Mouse (Mus musculus): Measurements from ENCODE around the gene Gm20388. TPM values are rescaled to one million over a fixed set of nuclear protein-coding genes. Genes with fewer than 3 reads are reported as not detected.
A peak's percentile ranks its signal among the peaks of the same experiment; 100 is the strongest.

Gene Gm20388
- polyA plus RNA-seq, 2 experiments: 8.5 TPM; not detected in 1

DNA sequence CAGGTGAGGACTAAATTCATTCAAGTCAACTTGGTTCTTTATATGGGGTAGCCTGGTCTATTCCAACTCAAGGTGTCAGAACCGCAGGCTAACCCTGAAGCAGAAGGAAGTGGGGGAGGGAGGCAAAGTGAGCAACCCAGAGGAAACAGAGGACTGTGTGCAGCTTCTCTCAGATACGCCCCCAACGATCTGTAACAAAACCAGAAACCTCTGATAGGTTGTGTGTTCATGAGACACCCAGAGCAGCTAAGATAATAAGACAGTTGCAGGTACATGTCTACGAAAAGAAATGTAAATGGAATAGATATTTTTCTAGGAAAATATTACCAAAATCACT lies 4408.6 kb downstream of the Gm20388 start:
- no peak overlapping the region for H3K9ac ChIP-seq (replicated peaks)
- H3K4me1 ChIP-seq (replicated peaks; ENCODE audit: control insufficient read depth in 2 of 2, insufficient read depth in 2 of 2, low read length in 1 of 2): peaks cover 8 to 37% of the 10 kb centered on the region in 2 experiments
- DNase-seq (ENCODE audit: low read depth in 3 of 3, low spot score in 3 of 3): no peak
- WGBS (ENCODE audit: insufficient replicate concordance): 6% methylated on average over 4 of the region's 4 CpGs
- H3K27me3 ChIP-seq (ENCODE audit: control insufficient read depth, insufficient read depth, low read length): no peaks in the 10 kb centered on the region
- no peaks in the 10 kb centered on the region for H3K9me3 ChIP-seq (ENCODE audit: control insufficient read depth, low read length)
- peak; percentile 53; the same call in 1 of the 2 replicates for ATAC-seq (ENCODE audit: insufficient read depth)
- no peak for TF ChIP-seq EP300 (IDR thresholded peaks at IDR 0.05; ENCODE audit: low read depth)
- TF ChIP-seq CTCF (IDR thresholded peaks at IDR 0.05; ENCODE audit: low read depth): no peak
- no peak overlapping the region for H3K4me3 ChIP-seq (ENCODE audit: insufficient read depth in 1 of 2, low read depth in 2 of 2, low read length in 2 of 2)
- no peaks in the 10 kb centered on the region for H3K36me3 ChIP-seq (replicated peaks; ENCODE audit: control insufficient read depth, insufficient read depth, low read depth)
- no peak overlapping the region for H3K27ac ChIP-seq
- no peak overlapping the region for H3K4me2 ChIP-seq (ENCODE audit: low read depth)

DNA sequence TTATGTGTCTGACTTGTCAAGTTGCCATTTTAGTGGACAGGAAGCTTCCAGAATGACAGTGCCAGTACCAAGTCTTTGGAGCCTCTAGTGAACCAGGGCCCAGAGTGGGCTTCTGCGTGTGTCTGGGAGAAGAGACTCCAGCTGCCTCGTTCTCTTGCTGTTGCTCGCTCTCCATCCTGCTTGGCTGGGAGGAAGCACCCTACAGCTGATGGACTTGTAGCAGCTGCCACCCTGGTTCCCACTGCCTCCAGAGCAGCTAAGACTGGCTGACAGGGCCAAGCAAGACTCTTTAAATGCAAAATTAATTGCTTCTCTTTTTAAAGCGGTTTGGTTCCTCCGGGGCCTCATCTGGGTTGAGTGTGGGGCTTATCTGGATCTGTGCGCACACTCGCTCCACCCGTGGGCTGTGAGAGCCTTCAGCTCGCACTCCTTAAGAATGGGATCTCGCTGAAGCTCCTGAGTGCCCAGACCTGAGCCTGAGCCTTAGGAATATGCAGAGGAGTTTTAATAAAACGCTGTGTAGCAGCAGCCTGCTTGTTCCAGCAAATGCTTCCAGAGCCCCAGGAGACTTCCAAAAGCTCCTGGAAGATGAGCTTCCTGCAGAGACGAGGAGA lies 4410.7 kb downstream of the Gm20388 start:
- Histone ChIP-seq H3K4me1 (replicated peaks; ENCODE audit: control insufficient read depth in 2 of 2, insufficient read depth in 2 of 2, low read length in 1 of 2) (peaks cover 8 to 34% of the 10 kb centered on the region in 2 experiments), H3K4me3 (ENCODE audit: insufficient read depth in 1 of 2, low read depth in 2 of 2, low read length in 2 of 2) (no peak overlapping the region), H3K9me3 (ENCODE audit: control insufficient read depth, low read length) (no peaks in the 10 kb centered on the region), H3K9ac (replicated peaks) (no peak overlapping the region), H3K4me2 (ENCODE audit: low read depth) (no peak overlapping the region), H3K36me3 (replicated peaks; ENCODE audit: control insufficient read depth, insufficient read depth, low read depth) (no peaks in the 10 kb centered on the region; the same call in 1 of the 2 replicates), H3K27ac (no peak overlapping the region), H3K27me3 (ENCODE audit: control insufficient read depth, insufficient read depth, low read length) (no peaks in the 10 kb centered on the region)
- no peak for DNase-seq (ENCODE audit: low read depth in 3 of 3, low spot score in 3 of 3)
- ATAC-seq (ENCODE audit: insufficient read depth): no peak
- 30% methylated on average over 12 of the region's 12 CpGs for WGBS (ENCODE audit: insufficient replicate concordance)
- TF ChIP-seq EP300 (IDR thresholded peaks at IDR 0.05; ENCODE audit: low read depth) (no peak), CTCF (IDR thresholded peaks at IDR 0.05; ENCODE audit: low read depth) (no peak)

DNA sequence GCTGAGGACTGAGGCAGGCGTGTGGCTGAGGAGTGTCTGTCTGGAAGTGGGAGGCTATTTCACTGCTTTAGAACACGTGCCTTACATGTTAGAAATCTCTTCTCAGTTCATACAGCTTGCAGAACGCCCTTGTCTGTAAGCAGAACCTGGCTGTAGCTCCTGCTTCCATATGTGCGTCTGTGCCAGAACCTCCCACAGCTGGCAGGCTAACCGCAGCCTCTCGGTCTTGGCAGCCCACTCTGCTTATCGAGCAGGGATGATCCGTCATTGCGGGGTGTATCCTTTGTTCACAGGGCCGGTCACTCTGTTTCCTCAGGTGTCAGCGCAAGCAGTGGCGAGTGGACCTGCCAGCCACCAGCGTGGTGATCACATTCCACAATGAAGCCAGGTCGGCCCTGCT lies 4412.7 kb downstream of the Gm20388 start:
- TF ChIP-seq CTCF (IDR thresholded peaks at IDR 0.05; ENCODE audit: low read depth) (no peak), EP300 (IDR thresholded peaks at IDR 0.05; ENCODE audit: low read depth) (no peak)
- WGBS (ENCODE audit: insufficient replicate concordance): 87% methylated on average over 14 of the region's 14 CpGs
- no peaks in the 10 kb centered on the region; the same call in 1 of the 2 replicates for H3K36me3 ChIP-seq (replicated peaks; ENCODE audit: control insufficient read depth, insufficient read depth, low read depth)
- ATAC-seq (ENCODE audit: insufficient read depth) (no peak), DNase-seq (ENCODE audit: low read depth in 3 of 3, low spot score in 3 of 3) (no peak)
- H3K4me3 ChIP-seq (ENCODE audit: insufficient read depth in 1 of 2, low read depth in 2 of 2, low read length in 2 of 2): no peak overlapping the region
- no peak overlapping the region for H3K27ac ChIP-seq
- no peak overlapping the region for H3K9ac ChIP-seq (replicated peaks)
- H3K4me1 ChIP-seq (replicated peaks; ENCODE audit: control insufficient read depth in 2 of 2, insufficient read depth in 2 of 2, low read length in 1 of 2): peaks cover 0 to 16% of the 10 kb centered on the region in 2 experiments; a peak in 3 of 4 replicates
- H3K9me3 ChIP-seq (ENCODE audit: control insufficient read depth, low read length): no peaks in the 10 kb centered on the region
- no peak overlapping the region for H3K4me2 ChIP-seq (ENCODE audit: low read depth)
- no peaks in the 10 kb centered on the region for H3K27me3 ChIP-seq (ENCODE audit: control insufficient read depth, insufficient read depth, low read length)

DNA sequence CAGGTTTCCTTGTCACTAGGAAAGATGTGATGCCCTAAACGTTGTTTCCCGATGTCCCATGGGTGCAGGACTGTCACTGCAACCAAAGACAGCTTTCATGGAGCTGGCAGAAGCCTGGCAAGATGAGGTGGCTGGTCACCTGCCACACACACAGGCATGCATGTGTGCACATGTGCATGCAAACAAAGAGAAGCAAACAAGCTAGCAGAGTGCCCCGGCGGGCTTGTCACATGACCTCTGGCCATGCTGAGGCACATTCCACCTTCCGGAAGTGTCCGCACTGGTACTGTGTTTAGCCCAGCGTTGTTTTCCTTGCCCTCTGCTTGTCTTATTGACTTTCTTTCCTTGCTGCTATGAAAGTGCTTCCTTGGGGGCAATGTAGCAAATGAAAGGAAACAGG lies 4417.6 kb downstream of the Gm20388 start:
- no peaks in the 10 kb centered on the region; the same call in 1 of the 2 replicates for H3K36me3 ChIP-seq (replicated peaks; ENCODE audit: control insufficient read depth, insufficient read depth, low read depth)
- ATAC-seq (ENCODE audit: insufficient read depth): no peak
- DNase-seq (ENCODE audit: low read depth in 3 of 3, low spot score in 3 of 3): no peak
- WGBS (ENCODE audit: insufficient replicate concordance): 83% methylated on average over 7 of the region's 7 CpGs
- H3K27me3 ChIP-seq (ENCODE audit: control insufficient read depth, insufficient read depth, low read length): no peaks in the 10 kb centered on the region
- H3K4me1 ChIP-seq (replicated peaks; ENCODE audit: control insufficient read depth in 2 of 2, insufficient read depth in 2 of 2, low read length in 1 of 2): no peaks in the 10 kb centered on the region
- no peak overlapping the region for H3K4me3 ChIP-seq (ENCODE audit: insufficient read depth in 1 of 2, low read depth in 2 of 2, low read length in 2 of 2)
- no peaks in the 10 kb centered on the region for H3K9me3 ChIP-seq (ENCODE audit: control insufficient read depth, low read length)
- H3K9ac ChIP-seq (replicated peaks): no peak overlapping the region
- H3K4me2 ChIP-seq (ENCODE audit: low read depth): no peak overlapping the region
- TF ChIP-seq CTCF (IDR thresholded peaks at IDR 0.05; ENCODE audit: low read depth): no peak
- TF ChIP-seq EP300 (IDR thresholded peaks at IDR 0.05; ENCODE audit: low read depth): no peak
- H3K27ac ChIP-seq: no peak overlapping the region

DNA sequence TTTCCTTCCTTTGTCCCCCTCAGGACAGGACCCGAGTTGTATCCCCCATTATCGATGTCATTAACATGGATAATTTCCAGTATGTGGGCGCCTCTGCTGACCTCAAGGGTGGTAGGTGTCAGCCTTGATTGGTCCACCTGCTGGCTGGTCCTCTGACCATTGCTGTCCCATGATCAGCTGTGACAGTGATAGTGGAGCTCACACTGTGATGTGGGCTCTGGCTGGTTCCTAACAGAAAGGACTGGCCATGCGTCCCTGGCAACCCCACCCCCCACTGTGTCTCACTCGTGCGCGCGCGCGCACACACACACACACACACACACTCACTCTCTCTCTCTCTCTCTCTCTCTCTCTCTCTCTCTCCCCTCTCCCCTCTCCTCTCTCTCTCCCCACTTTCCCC lies 4419.0 kb downstream of the Gm20388 start:
- Histone ChIP-seq H3K9me3 (ENCODE audit: control insufficient read depth, low read length) (no peaks in the 10 kb centered on the region), H3K4me3 (ENCODE audit: insufficient read depth in 1 of 2, low read depth in 2 of 2, low read length in 2 of 2) (no peak overlapping the region), H3K4me1 (replicated peaks; ENCODE audit: control insufficient read depth in 2 of 2, insufficient read depth in 2 of 2, low read length in 1 of 2) (no peaks in the 10 kb centered on the region), H3K9ac (replicated peaks) (no peak overlapping the region), H3K36me3 (replicated peaks; ENCODE audit: control insufficient read depth, insufficient read depth, low read depth) (no peaks in the 10 kb centered on the region; the same call in 1 of the 2 replicates), H3K4me2 (ENCODE audit: low read depth) (no peak overlapping the region), H3K27ac (no peak overlapping the region), H3K27me3 (ENCODE audit: control insufficient read depth, insufficient read depth, low read length) (no peaks in the 10 kb centered on the region)
- TF ChIP-seq CTCF (IDR thresholded peaks at IDR 0.05; ENCODE audit: low read depth) (no peak), EP300 (IDR thresholded peaks at IDR 0.05; ENCODE audit: low read depth) (no peak)
- no peak for DNase-seq (ENCODE audit: low read depth in 3 of 3, low spot score in 3 of 3)
- ATAC-seq (ENCODE audit: insufficient read depth): no peak
- WGBS (ENCODE audit: insufficient replicate concordance): 81% methylated on average over 10 of the region's 10 CpGs

Data from liver, embryonic 14.5 days (tissue).